Mouse (Mus musculus): ENCODE results near the gene Rccd1. TPM values are rescaled to one million over a fixed set of nuclear protein-coding genes. Genes with fewer than 3 reads are reported as not detected.
A peak's percentile ranks its signal among the peaks of the same experiment; 100 is the strongest.

The Rccd1 gene
- polyA plus RNA-seq, 1 experiment from 2014 or later = 3.2 TPM

DNA sequence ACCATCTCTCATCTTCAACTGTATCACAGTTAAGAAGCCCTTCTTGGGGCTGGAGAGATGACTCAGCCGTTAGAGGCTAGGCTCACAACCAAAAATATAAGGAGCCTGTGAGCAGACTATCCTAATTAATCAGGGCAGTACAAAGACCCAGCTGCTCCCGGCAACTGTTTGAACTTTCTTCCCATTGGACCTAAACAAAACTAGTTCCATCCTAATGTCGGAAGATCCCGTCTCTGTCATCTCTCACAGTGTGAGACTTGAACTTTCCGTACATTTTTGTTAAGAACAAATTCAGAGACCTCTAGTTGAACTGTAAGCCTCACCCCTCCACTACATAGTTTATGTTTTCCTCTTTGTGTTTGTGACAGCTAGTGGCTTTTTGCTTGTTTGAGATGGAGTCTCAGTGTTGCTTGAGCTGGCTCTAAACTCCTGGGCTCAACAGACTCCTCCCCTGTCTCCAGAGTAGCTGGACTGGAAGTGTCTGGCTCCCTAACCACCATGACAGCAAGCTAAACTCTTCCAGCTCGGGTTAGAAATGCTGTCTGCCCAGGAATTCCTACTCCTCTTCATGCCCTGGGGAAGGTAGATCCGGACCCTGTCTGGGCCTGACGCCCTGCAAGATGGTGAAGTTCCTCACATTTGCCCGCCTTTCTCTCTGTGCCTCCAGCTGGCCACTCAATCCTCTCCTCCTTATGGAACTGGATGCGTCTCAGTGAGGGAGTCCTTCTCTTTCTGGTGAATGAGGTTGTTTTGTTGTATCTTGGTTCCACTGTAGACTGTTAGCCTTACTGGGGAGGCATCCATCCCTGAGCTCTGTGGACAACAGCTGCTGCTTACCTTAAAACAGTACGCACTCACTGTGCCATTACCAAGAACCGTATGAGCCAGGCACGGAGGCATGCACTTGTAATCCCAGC, 23.7 kb upstream of the Rccd1 start:
- Histone ChIP-seq H3K9ac (ENCODE audit: low read depth, low read length) (no peak overlapping the region), H3K4me2 (replicated peaks; ENCODE audit: low read depth) (no peak overlapping the region), H3K27ac (ENCODE audit: low read depth, low read length) (peak overlapping the region; percentile 76), H3K9me3 (ENCODE audit: control insufficient read depth) (no peaks in the 10 kb centered on the region), H3K4me1 (replicated peaks; ENCODE audit: control insufficient read depth, insufficient read depth, low read length) (no peaks in the 10 kb centered on the region; the same call in 1 of the 2 replicates), H3K27me3 (replicated peaks; ENCODE audit: control insufficient read depth, insufficient read depth, low read length) (no peaks in the 10 kb centered on the region), H3K36me3 (ENCODE audit: control insufficient read depth, insufficient read depth) (peaks cover 18% of the 10 kb centered on the region; the same call in 1 of the 2 replicates), H3K4me3 (ENCODE audit: low read depth, low read length) (no peak overlapping the region)
- no peak for TF ChIP-seq CTCF (IDR thresholded peaks at IDR 0.05; ENCODE audit: low read depth)
- 59% methylated on average over 13 of the region's 13 CpGs for WGBS
- 0 out of 2 replicates have a peak, but pooled peaks have one; percentile 16 for ATAC-seq

DNA sequence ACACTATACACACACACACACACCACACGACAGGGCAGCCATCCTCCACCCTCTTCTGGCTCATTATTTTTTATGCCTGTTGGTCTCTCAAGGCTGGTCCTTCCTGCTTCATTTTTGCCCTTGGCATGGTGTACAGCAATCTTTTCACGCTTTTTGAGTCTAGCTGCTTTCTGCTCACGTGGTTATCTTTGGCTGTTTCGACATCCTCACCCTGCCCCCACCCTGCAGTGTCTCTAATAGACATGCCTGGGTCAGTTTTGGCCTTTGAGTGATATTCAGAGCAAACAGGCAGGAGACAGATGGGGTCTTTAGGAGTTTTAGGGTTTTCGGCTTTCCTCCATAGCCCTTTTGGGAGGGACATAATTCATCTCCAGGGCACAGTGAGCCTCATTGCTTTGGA, 22.6 kb upstream of the Rccd1 start:
- no peaks in the 10 kb centered on the region; the same call in 1 of the 2 replicates for H3K4me1 ChIP-seq (replicated peaks; ENCODE audit: control insufficient read depth, insufficient read depth, low read length)
- H3K27ac ChIP-seq (ENCODE audit: low read depth, low read length) = no peak overlapping the region
- no peaks in the 10 kb centered on the region for H3K27me3 ChIP-seq (replicated peaks; ENCODE audit: control insufficient read depth, insufficient read depth, low read length)
- no peak for ATAC-seq
- no peak overlapping the region for H3K4me2 ChIP-seq (replicated peaks; ENCODE audit: low read depth)
- no peaks in the 10 kb centered on the region for H3K9me3 ChIP-seq (ENCODE audit: control insufficient read depth)
- H3K36me3 ChIP-seq (ENCODE audit: control insufficient read depth, insufficient read depth) = peaks cover 13% of the 10 kb centered on the region; the same call in 1 of the 2 replicates
- H3K4me3 ChIP-seq (ENCODE audit: low read depth, low read length) = no peak overlapping the region
- WGBS = 72% methylated on average over 5 of the region's 5 CpGs
- no peak for TF ChIP-seq CTCF (IDR thresholded peaks at IDR 0.05; ENCODE audit: low read depth)
- H3K9ac ChIP-seq (ENCODE audit: low read depth, low read length) = no peak overlapping the region

DNA sequence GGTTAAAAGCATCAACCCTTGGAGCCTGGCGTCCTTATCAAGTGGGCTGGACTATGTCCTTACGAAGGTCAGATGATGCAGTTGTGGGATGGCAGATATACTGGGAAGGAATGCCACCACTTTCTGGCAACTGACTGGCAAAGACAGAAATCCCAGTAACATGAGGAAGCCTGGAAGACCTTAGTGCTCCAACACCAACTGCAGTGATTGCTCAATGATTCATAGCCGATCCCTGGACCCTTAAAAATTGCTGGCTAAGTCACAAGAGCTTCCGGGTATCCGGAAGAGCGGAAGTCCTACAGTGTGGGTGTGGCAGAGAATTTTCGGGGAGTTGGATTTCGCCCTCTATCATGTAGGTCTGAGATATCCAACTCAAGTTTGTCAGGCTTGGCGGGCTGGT, 21.9 kb upstream of the Rccd1 start:
- Histone ChIP-seq H3K4me3 (ENCODE audit: low read depth, low read length) (no peak overlapping the region), H3K9me3 (ENCODE audit: control insufficient read depth) (no peaks in the 10 kb centered on the region), H3K27ac (ENCODE audit: low read depth, low read length) (no peak overlapping the region), H3K4me2 (replicated peaks; ENCODE audit: low read depth) (no peak overlapping the region), H3K27me3 (replicated peaks; ENCODE audit: control insufficient read depth, insufficient read depth, low read length) (no peaks in the 10 kb centered on the region), H3K36me3 (ENCODE audit: control insufficient read depth, insufficient read depth) (peaks cover 7% of the 10 kb centered on the region; the same call in 1 of the 2 replicates), H3K4me1 (replicated peaks; ENCODE audit: control insufficient read depth, insufficient read depth, low read length) (no peaks in the 10 kb centered on the region; the same call in 1 of the 2 replicates), H3K9ac (ENCODE audit: low read depth, low read length) (no peak overlapping the region)
- no peak for ATAC-seq
- WGBS = 81% methylated on average over 9 of the region's 9 CpGs
- no peak for TF ChIP-seq CTCF (IDR thresholded peaks at IDR 0.05; ENCODE audit: low read depth)

DNA sequence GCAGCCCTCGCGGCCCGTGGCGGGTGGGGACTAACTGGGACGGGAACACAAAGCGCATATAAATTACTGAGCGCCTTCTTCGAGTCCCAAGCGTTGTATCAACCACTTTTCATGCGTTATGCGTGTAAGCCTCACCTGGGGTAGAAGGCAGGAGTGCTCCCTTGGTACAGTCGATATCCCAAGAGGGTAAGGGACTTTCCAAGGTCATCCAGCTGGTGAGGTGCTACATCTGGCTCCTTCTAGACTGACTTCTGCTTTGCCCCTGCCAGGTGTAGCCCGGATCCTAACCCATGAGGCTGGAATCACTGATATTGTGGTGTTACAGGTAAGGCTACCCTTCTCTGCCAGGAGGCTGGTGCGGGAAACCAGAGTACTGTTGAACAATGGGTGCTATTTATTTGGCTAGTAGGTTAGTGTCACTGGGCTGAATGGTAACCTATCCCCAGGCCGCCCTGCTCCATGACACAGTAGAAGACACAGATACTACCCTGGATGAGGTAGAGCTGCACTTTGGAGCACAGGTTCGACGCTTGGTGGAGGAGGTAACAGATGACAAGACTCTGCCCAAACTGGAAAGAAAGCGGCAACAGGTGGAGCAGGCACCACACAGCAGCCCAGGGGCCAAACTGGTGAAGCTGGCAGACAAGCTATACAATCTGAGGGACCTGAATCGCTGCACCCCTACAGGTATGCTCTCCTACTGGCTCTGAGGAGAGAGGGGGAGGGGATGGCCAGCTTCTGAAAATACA, 19.2 kb upstream of the Rccd1 start:
- no peaks in the 10 kb centered on the region for H3K27me3 ChIP-seq (replicated peaks; ENCODE audit: control insufficient read depth, insufficient read depth, low read length)
- H3K27ac ChIP-seq (ENCODE audit: low read depth, low read length) = peak overlapping the region; percentile 69
- H3K4me3 ChIP-seq (ENCODE audit: low read depth, low read length) = peak overlapping the region; percentile 49
- no peak for ATAC-seq
- H3K4me1 ChIP-seq (replicated peaks; ENCODE audit: control insufficient read depth, insufficient read depth, low read length) = no peaks in the 10 kb centered on the region; the same call in 1 of the 2 replicates
- H3K4me2 ChIP-seq (replicated peaks; ENCODE audit: low read depth) = peak overlapping the region; percentile 74
- no peaks in the 10 kb centered on the region for H3K36me3 ChIP-seq (ENCODE audit: control insufficient read depth, insufficient read depth)
- H3K9ac ChIP-seq (ENCODE audit: low read depth, low read length) = peak overlapping the region; percentile 58
- no peak for TF ChIP-seq CTCF (IDR thresholded peaks at IDR 0.05; ENCODE audit: low read depth)
- 21% methylated on average over 19 of the region's 19 CpGs for WGBS
- H3K9me3 ChIP-seq (ENCODE audit: control insufficient read depth) = no peaks in the 10 kb centered on the region

DNA sequence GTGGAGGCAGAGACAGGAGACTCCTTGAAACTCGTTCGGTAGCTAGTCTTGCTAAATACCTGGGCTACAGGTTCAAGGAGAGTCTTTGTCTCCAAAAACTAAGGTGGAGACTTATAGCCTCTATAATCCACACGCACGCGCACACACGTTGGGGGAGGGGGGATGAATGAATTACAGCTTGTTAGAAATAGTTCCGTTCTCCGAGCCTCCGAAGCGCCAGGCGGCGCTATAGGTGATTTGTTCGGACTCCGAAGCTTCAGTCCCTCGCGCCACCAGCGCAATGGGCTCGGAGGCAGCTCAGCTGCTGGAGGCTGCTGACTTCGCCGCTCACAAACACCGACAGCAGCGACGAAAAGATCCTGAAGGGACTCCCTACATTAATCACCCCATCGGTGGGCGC, 18.6 kb upstream of the Rccd1 start, which contains the start of gene Hddc3:
Hddc3 (plus strand) TSS at position 247 of the 400 bp plus-strand sequence.
- H3K9ac ChIP-seq (ENCODE audit: low read depth, low read length) = peak within 1 kb of the TSS; percentile 58
- H3K4me3 ChIP-seq (ENCODE audit: low read depth, low read length) = peak within 1 kb of the TSS; percentile 49
- peak within 1 kb of the TSS; percentile 69 for H3K27ac ChIP-seq (ENCODE audit: low read depth, low read length)
- under 1% methylated on average over 25 of the region's 25 CpGs for WGBS
- peak; percentile 41 for ATAC-seq
- H3K4me2 ChIP-seq (replicated peaks; ENCODE audit: low read depth) = peak within 1 kb of the TSS; percentile 74
- no peaks in the 10 kb centered on the region for H3K27me3 ChIP-seq (replicated peaks; ENCODE audit: control insufficient read depth, insufficient read depth, low read length)
- TF ChIP-seq CTCF (IDR thresholded peaks at IDR 0.05; ENCODE audit: low read depth) = peak; percentile 86
- H3K4me1 ChIP-seq (replicated peaks; ENCODE audit: control insufficient read depth, insufficient read depth, low read length) = no peaks in the 10 kb centered on the region; the same call in 1 of the 2 replicates
- H3K36me3 ChIP-seq (ENCODE audit: control insufficient read depth, insufficient read depth) = no peaks in the 10 kb centered on the region
- no peaks in the 10 kb centered on the region for H3K9me3 ChIP-seq (ENCODE audit: control insufficient read depth)

DNA sequence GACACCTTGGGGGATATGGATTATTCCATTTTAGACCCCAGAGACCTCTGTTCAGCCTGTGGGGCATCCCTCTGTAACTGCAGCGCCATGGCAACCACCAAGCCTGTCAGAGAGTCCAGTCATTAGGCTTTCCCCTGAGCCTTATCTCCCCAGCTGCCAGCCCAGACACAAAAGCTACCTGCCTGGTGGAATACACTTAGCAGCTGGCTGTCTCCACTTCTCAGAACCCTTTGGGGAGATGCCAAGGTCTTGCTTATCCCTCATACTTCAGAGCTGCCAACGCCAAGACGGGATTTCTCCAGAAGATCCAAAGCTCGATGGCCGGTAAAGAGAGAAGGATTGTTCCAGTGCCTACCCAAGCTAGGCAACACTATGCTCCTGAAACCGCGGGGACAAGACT, 17.5 kb upstream of the Rccd1 start:
- no peak overlapping the region for H3K4me3 ChIP-seq (ENCODE audit: low read depth, low read length)
- no peak overlapping the region for H3K4me2 ChIP-seq (replicated peaks; ENCODE audit: low read depth)
- no peak for ATAC-seq
- no peaks in the 10 kb centered on the region for H3K27me3 ChIP-seq (replicated peaks; ENCODE audit: control insufficient read depth, insufficient read depth, low read length)
- no peaks in the 10 kb centered on the region for H3K9me3 ChIP-seq (ENCODE audit: control insufficient read depth)
- no peak overlapping the region for H3K9ac ChIP-seq (ENCODE audit: low read depth, low read length)
- H3K36me3 ChIP-seq (ENCODE audit: control insufficient read depth, insufficient read depth) = peaks cover 4% of the 10 kb centered on the region
- WGBS = 75% methylated on average over 7 of the region's 7 CpGs
- no peak for TF ChIP-seq CTCF (IDR thresholded peaks at IDR 0.05; ENCODE audit: low read depth)
- no peak overlapping the region for H3K27ac ChIP-seq (ENCODE audit: low read depth, low read length)
- H3K4me1 ChIP-seq (replicated peaks; ENCODE audit: control insufficient read depth, insufficient read depth, low read length) = no peaks in the 10 kb centered on the region; the same call in 1 of the 2 replicates

All from intestine, postnatal 0 days (tissue).